Comparison of ENCODE assay signal across 8 mouse cellular contexts in genomic region chr17:50678748-50679147, GRCm38 (mm10).
DNase-seq lines count a peak whose midpoint lies in the region; ATAC-seq and TF ChIP-seq lines count a peak whose summit lies in the region.

No protein-coding gene starts in this region.

- no peak overlapping the region for H3K4me2 ChIP-seq in hindbrain, embryonic 14.5 days (replicated peaks)
- H3K4me2 ChIP-seq in hindbrain, embryonic 12.5 days (replicated peaks), result no peak overlapping the region

- no peak for DNase-seq in cerebellum, adult 2 months
- no peak for DNase-seq in cerebellum, adult 8-10 months
- no peak for DNase-seq in hindbrain, embryonic 14.5 days (ENCODE audit: low spot score)
- DNase-seq in skeletal muscle tissue, adult 2 months (ENCODE audit: low read depth, low spot score), result peak; percentile 36

- H3K9me3 ChIP-seq in hindbrain, embryonic 14.5 days (ENCODE audit: control insufficient read depth, low read length), result no peaks in the 10 kb centered on the region
- H3K9me3 ChIP-seq in hindbrain, embryonic 12.5 days (replicated peaks), result no peaks in the 10 kb centered on the region
- H3K9me3 ChIP-seq in megakaryocyte, embryonic 14.5 days, result no peaks in the 10 kb centered on the region

- H3K4me3 ChIP-seq in cerebellum, adult 2 months (replicated peaks; ENCODE audit: insufficient read depth, low read depth, low read length), result no peak overlapping the region
- no peak overlapping the region for H3K4me3 ChIP-seq in hindbrain, embryonic 14.5 days (replicated peaks; ENCODE audit: low read length)
- H3K4me3 ChIP-seq in hindbrain, embryonic 12.5 days, result no peak overlapping the region
- peak overlapping the region; percentile 85 for H3K4me3 ChIP-seq in megakaryocyte, embryonic 14.5 days (replicated peaks)

- TF ChIP-seq CTCF in cerebellum, adult 2 months (IDR thresholded peaks at IDR 0.05; ENCODE audit: borderline replicate concordance, insufficient read depth, low read depth, low read length), result no peak

- H3K27ac ChIP-seq in cerebellum, adult 2 months (ENCODE audit: insufficient read depth, low read length), result peak overlapping the region; percentile 61
- H3K27ac ChIP-seq in hindbrain, embryonic 14.5 days, result no peak overlapping the region
- H3K27ac ChIP-seq in hindbrain, embryonic 12.5 days, result no peak overlapping the region

- ATAC-seq in hindbrain, embryonic 14.5 days (ENCODE audit: low FRiP score), result peak; percentile 46; the same call in 1 of the 2 replicates
- no peak for ATAC-seq in hindbrain, embryonic 12.5 days (ENCODE audit: low FRiP score)
- ATAC-seq in megakaryocyte, adult 5-6 weeks (ENCODE audit: poor library complexity, severe bottlenecking), result no peak
- no peak for ATAC-seq in frontal cortex, adult (ENCODE audit: low TSS enrichment)

- 21% methylated on average over 2 of the region's 2 CpGs for WGBS in cerebellum, adult 2 months
- WGBS in hindbrain, embryonic 14.5 days, result 48% methylated on average over 2 of the region's 2 CpGs
- WGBS in hindbrain, embryonic 12.5 days, result 60% methylated on average over 2 of the region's 2 CpGs

- no peaks in the 10 kb centered on the region for H3K36me3 ChIP-seq in hindbrain, embryonic 14.5 days (replicated peaks; ENCODE audit: control insufficient read depth, insufficient read depth)
- H3K36me3 ChIP-seq in hindbrain, embryonic 12.5 days, result no peaks in the 10 kb centered on the region
- H3K36me3 ChIP-seq in megakaryocyte, embryonic 14.5 days (replicated peaks; ENCODE audit: low read length), result no peaks in the 10 kb centered on the region

- peaks cover 34% of the 10 kb centered on the region for H3K4me1 ChIP-seq in cerebellum, adult 2 months (ENCODE audit: control insufficient read depth, insufficient read depth, low read length)
- H3K4me1 ChIP-seq in hindbrain, embryonic 14.5 days (replicated peaks; ENCODE audit: control insufficient read depth, insufficient read depth, low read length), result 0 out of 2 replicates have a peak, but pooled peaks cover 3% of the 10 kb centered on the region
- peaks cover 7% of the 10 kb centered on the region; the same call in 1 of the 2 replicates for H3K4me1 ChIP-seq in hindbrain, embryonic 12.5 days
- H3K4me1 ChIP-seq in megakaryocyte, embryonic 14.5 days, result peaks cover 19% of the 10 kb centered on the region

- TF ChIP-seq POLR2A in cerebellum, adult 2 months (IDR thresholded peaks at IDR 0.05; ENCODE audit: borderline replicate concordance, insufficient read depth, low read length), result no peak

- no peaks in the 10 kb centered on the region for H3K27me3 ChIP-seq in cerebellum, adult 2 months (ENCODE audit: control insufficient read depth, insufficient read depth, low read length)
- H3K27me3 ChIP-seq in hindbrain, embryonic 14.5 days (ENCODE audit: control insufficient read depth, insufficient read depth, low read length), result no peaks in the 10 kb centered on the region
- H3K27me3 ChIP-seq in hindbrain, embryonic 12.5 days, result no peaks in the 10 kb centered on the region
- H3K27me3 ChIP-seq in megakaryocyte, embryonic 14.5 days (replicated peaks), result peaks cover 3% of the 10 kb centered on the region

- no peak overlapping the region for H3K9ac ChIP-seq in hindbrain, embryonic 14.5 days
- H3K9ac ChIP-seq in hindbrain, embryonic 12.5 days, result no peak overlapping the region
